Comparison of ENCODE assay signal across 28 mouse cellular contexts in the genomic region with DNA sequence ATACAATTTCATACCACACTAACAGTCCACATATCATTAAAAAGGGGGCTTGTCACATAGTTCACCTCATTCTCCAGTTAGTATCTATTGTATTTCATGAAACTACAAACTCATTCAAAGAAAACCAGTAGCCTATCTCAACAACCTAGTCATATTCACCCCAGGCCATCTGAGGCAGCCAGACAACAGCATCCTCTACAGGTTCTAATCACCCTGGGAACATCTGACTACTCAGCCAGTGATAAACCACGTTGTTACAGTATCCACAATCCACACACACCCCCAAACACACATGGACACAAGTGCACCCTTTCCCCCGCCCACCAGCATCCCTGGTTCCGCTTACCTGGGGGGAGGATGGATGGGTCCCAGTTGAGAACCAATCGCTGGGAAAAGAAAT. TPM values are rescaled to one million over a fixed set of nuclear protein-coding genes. Genes with fewer than 3 reads are reported as not detected.
"Had no signal": no experiment of that assay in that cellular context is flagged by ENCODE, and none has a peak within 500 bp of the region (broad histone marks: within the 10 kb centered on the region; RNA-seq: fewer than 3 reads in every experiment).

No protein-coding gene starts in this region.

- ATAC-seq: lung, postnatal 0 days; midbrain, embryonic 16.5 days had no signal

- DNase-seq: lung, adult 18-20 months; lung, postnatal 14 days; lung, postnatal 36 days; midbrain, embryonic 14.5 days; retina, postnatal 1 day; right cerebral cortex, adult 18-20 months; right cerebral cortex, postnatal 25 days; right cerebral cortex, postnatal 4 days; spleen, adult 18-20 months; thymus, adult 18-20 months; thymus, postnatal 14 days; thymus, postnatal 36 days had no signal

- H3K4me3 ChIP-seq: lung, embryonic 15.5 days; megakaryocyte, embryonic 14.5 days; midbrain, embryonic 10.5 days; midbrain, embryonic 12.5 days; myocyte; neural tube, embryonic 13.5 days; neural tube, embryonic 15.5 days had no signal

- H3K4me2 ChIP-seq: lung, embryonic 15.5 days; midbrain, embryonic 12.5 days; neural tube, embryonic 13.5 days; neural tube, embryonic 15.5 days had no signal

- H3K27me3 ChIP-seq: lung, embryonic 15.5 days; megakaryocyte, embryonic 14.5 days; midbrain, embryonic 12.5 days; neural tube, embryonic 13.5 days; neural tube, embryonic 15.5 days had no signal

- H3K9me3 ChIP-seq: lung, embryonic 15.5 days; megakaryocyte, embryonic 14.5 days; midbrain, embryonic 10.5 days; midbrain, embryonic 12.5 days; neural tube, embryonic 13.5 days; neural tube, embryonic 15.5 days had no signal

- H3K27ac ChIP-seq: lung, embryonic 15.5 days; macrophage; midbrain, embryonic 10.5 days; midbrain, embryonic 12.5 days; neural tube, embryonic 13.5 days; neural tube, embryonic 15.5 days had no signal

- H3K9ac ChIP-seq: lung, embryonic 15.5 days; midbrain, embryonic 12.5 days; neural tube, embryonic 13.5 days; neural tube, embryonic 15.5 days had no signal

RNA-seq across cellular contexts. Expression of a gene that starts 14.0 kb away (rescaled TPM):
- total RNA-seq: megakaryocyte progenitor cell, adult 5-6 weeks had no signal
- polyA plus RNA-seq: lung, postnatal 0 days; macrophage; midbrain, embryonic 14.5 days; midbrain, embryonic 16.5 days; myocyte; neural tube, embryonic 13.5 days; neural tube, embryonic 15.5 days; small intestine, adult 2 months; stomach, embryonic 14.5 days; stomach, embryonic 16.5 days; thymus, postnatal 0 days had no signal

RNA-seq across cellular contexts. Expression of a gene that starts 16.2 kb away (rescaled TPM):
- total RNA-seq: megakaryocyte progenitor cell, adult 5-6 weeks had no signal
- polyA plus RNA-seq: macrophage; neural tube, embryonic 11.5 days; small intestine, adult 2 months had no signal

RNA-seq across cellular contexts. Expression of a gene that starts 27.7 kb away (rescaled TPM):
- total RNA-seq: megakaryocyte progenitor cell, adult 5-6 weeks had no signal
- polyA plus RNA-seq: lung, embryonic 15.5 days; macrophage; midbrain, embryonic 14.5 days; neural tube, embryonic 11.5 days; small intestine, adult 2 months; stomach, embryonic 16.5 days had no signal
